Mouse (Mus musculus): ENCODE measurements around the gene Ppp1r12a.

GRCm38 (mm10) chr10:108189986-108190385, 28.0 kb downstream of the Ppp1r12a start:
- no peak for TF ChIP-seq CTCF (conservative IDR thresholded peaks at IDR 0.05; ENCODE audit: insufficient read depth, insufficient read length, low read depth, low read length)
- no peak for TF ChIP-seq POLR2A (IDR thresholded peaks at IDR 0.05; ENCODE audit: low read depth, low read length)

All from kidney, adult 2 months (tissue).